Mouse (Mus musculus) forebrain, embryonic 16.5 days (tissue): ENCODE data around the gene Plekhd1. TPM values are rescaled to one million over a fixed set of nuclear protein-coding genes. Genes with fewer than 3 reads are reported as not detected.

Experiments
- ATAC-seq: fragments of 200-750 bp; cut with Nextera tagmentation; 2 replicates; pipeline ENCODE4 v1.8.0; 2017; ENCODE audit warnings: mild to moderate bottlenecking, moderate library complexity
- H3K27ac ChIP-seq: fragments of 300-500 bp; sonication (generic); 2 replicates; pipeline ENCODE4 v1.5.1; 2014; ENCODE audit warnings: low read length, control low read depth
- H3K27me3 ChIP-seq: fragments of 300-500 bp; sonication (generic); replicated peaks from 2 replicates; pipeline ENCODE4 v1.6.1; 2014; ENCODE audit warnings: low read length; ENCODE audit not compliant: control insufficient read depth, insufficient read depth
- H3K36me3 ChIP-seq: fragments of 300-500 bp; sonication (generic); 2 replicates; pipeline ENCODE4 v1.6.1; 2014; ENCODE audit not compliant: control insufficient read depth, insufficient read depth
- H3K4me1 ChIP-seq: fragments of 300-500 bp; sonication (generic); replicated peaks from 2 replicates; pipeline ENCODE4 v1.6.1; 2014; ENCODE audit warnings: low read length; ENCODE audit not compliant: control insufficient read depth, insufficient read depth
- H3K4me2 ChIP-seq: fragments of 300-500 bp; sonication (generic); 2 replicates; pipeline ENCODE4 v1.6.1; 2014; ENCODE audit warnings: mild to moderate bottlenecking, low read length, control low read depth
- H3K4me3 ChIP-seq: fragments of 300-500 bp; sonication (generic); replicated peaks from 2 replicates; pipeline ENCODE4 v1.5.1; 2014; ENCODE audit warnings: mild to moderate bottlenecking, low read length, control low read depth
- H3K9ac ChIP-seq: fragments of 300-500 bp; sonication (generic); replicated peaks from 2 replicates; pipeline ENCODE4 v1.6.1; 2014; ENCODE audit warnings: low read depth, low read length, control low read depth
- H3K9me3 ChIP-seq: fragments of 300-500 bp; sonication (generic); 2 replicates; pipeline ENCODE4 v1.6.1; 2016; ENCODE audit warnings: low read length; ENCODE audit not compliant: control insufficient read depth
- WGBS: fragments of 180-500 bp; shearing (Covaris S2); extraction: QIAGEN DNeasy Blood & Tissue Kit; methylation state at CpG from one replicate; pipeline ENCODE4 v1.1.7; 2014; 5-methylcytosine and 5-hydroxymethylcytosine counted together
- polyA plus RNA-seq: library from polyadenylated mRNA; unstranded; fragments of >200 nt; fragmentation: Nextera tagmentation; extraction: Ambion mirVana; gene quantifications from 2 replicates; pipeline ENCODE4 v1.2.1, GENCODE M21; 2015

The Plekhd1 gene
- polyA plus RNA-seq, 1 experiment from 2014 or later, result 1.5 TPM

DNA sequence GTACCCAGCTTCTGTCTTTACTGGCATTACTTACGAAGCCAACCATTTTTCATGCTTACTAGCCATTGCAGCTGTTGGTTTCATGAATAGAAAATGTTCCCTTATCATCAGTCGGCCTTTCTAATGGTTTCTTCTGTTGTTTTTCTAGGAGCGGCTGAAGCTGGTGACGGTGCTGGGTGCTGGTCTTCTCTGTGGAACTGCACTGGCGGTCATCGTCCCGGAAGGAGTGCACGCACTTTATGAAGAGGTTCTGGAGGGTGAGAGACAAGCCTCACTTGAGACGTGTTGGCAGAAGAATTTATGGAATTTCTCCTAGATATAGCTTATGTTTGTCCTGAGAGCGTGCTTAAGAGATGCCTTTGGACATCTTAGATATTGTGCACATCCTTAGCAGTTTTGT is 30.1 kb upstream of the Plekhd1 start:
- Histone ChIP-seq H3K4me3 (no peak overlapping the region), H3K4me2 (no peak overlapping the region), H3K4me1 (peaks cover 5% of the 10 kb centered on the region; the same call in 1 of the 2 replicates), H3K27ac (no peak overlapping the region), H3K9me3 (no peaks in the 10 kb centered on the region), H3K27me3 (no peaks in the 10 kb centered on the region), H3K9ac (no peak overlapping the region), H3K36me3 (peaks cover 8% of the 10 kb centered on the region)
- no peak for ATAC-seq
- WGBS, result 96% methylated on average over 10 of the region's 10 CpGs

DNA sequence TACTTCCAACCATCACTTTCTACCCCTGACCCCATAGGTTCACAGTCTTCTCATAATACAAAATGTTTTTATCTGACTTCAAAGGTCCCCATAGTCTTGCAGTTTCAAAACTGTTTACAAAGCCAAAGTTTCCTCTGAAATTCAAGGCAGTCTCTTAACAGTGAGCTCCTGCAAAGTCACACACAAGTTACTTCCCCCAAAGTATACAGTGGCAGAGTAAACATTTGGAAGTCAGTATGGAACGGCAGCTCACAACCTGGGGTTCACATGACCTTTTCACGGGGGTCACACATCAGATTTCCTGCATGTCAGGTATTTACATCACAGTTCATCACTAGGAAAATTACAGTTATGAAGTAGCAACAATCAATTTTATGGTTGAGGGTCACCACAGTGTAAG is 28.5 kb upstream of the Plekhd1 start:
- Histone ChIP-seq H3K36me3 (peaks cover 8% of the 10 kb centered on the region), H3K9ac (no peak overlapping the region), H3K9me3 (no peaks in the 10 kb centered on the region), H3K4me1 (0 out of 2 replicates have a peak, but pooled peaks cover 2% of the 10 kb centered on the region), H3K27me3 (no peaks in the 10 kb centered on the region), H3K4me2 (no peak overlapping the region), H3K4me3 (no peak overlapping the region), H3K27ac (no peak overlapping the region)
- WGBS, result 95% methylated on average over 2 of the region's 2 CpGs
- no peak for ATAC-seq

DNA sequence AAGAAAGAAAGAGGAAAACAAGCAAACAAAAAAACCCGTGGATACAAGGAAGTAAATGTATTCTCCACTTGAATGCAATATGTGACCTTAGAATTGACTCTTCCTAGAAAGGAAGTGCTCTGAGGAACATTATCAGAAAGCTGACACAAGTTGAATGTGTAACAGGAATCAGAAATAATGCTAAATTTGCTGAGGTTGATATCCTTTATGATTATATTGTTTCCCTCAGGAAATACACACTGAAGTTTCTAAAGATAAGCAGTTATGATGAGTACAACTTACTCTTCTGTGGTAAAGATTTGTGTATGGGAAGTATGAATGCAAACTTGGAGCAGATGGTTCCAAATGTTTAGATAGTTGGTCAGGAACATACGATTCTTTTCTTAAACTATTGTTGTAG is 24.0 kb upstream of the Plekhd1 start:
- no peaks in the 10 kb centered on the region for H3K27me3 ChIP-seq
- no peak for ATAC-seq
- peaks cover 7% of the 10 kb centered on the region for H3K36me3 ChIP-seq
- no peak overlapping the region for H3K4me2 ChIP-seq
- H3K9ac ChIP-seq, result no peak overlapping the region
- H3K27ac ChIP-seq, result no peak overlapping the region
- no peak overlapping the region for H3K4me3 ChIP-seq
- H3K9me3 ChIP-seq, result no peaks in the 10 kb centered on the region
- no peaks in the 10 kb centered on the region for H3K4me1 ChIP-seq
- 86% methylated on average over 2 of the region's 2 CpGs for WGBS

DNA sequence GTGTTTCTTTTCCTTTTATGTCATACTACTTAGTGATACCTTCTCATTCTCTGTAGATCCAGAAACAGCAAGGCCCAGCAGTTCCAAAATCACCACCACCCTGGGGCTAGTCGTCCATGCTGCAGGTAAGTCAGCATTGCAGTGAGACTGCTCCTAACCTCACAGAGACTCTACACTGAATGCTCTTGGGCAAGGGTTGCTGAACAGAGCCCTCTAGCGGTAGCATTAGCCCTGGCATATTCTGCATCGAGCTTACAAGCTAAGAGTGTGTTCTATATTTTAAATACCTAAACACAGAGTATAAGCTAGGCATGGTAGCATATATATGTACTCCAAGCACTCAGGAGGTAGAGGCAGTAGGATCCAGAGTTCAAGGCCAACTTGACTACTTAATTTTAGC is 19.2 kb upstream of the Plekhd1 start:
- Histone ChIP-seq H3K9ac (no peak overlapping the region), H3K9me3 (no peaks in the 10 kb centered on the region), H3K27ac (no peak overlapping the region), H3K4me1 (no peaks in the 10 kb centered on the region), H3K4me2 (no peak overlapping the region), H3K27me3 (no peaks in the 10 kb centered on the region), H3K36me3 (peaks cover 18% of the 10 kb centered on the region), H3K4me3 (no peak overlapping the region)
- peak; percentile 12; the same call in 1 of the 2 replicates for ATAC-seq
- 17% methylated on average over 3 of the region's 3 CpGs for WGBS

DNA sequence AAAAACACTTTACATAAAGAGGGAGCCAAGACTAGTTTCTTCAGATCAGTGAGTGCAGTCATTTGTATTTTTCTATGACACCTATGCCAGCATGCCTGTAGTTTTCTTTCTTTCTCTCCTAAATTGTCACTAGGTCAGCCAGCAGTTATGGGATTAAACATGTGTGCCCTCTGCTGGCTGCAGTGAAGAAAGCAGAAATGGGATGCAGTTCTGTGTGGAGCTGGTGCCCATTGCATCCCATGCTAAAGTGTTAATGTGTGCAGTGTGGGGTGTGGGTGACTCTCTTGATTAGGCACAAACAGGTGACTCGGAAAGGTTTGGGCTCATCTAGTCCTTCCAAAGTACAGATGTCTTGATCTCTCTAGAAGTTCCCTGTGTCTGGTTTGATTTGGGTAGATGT is 11.1 kb upstream of the Plekhd1 start:
- H3K4me1 ChIP-seq, result no peaks in the 10 kb centered on the region
- 88% methylated on average over 1 of the region's 1 CpGs for WGBS
- H3K36me3 ChIP-seq, result peaks cover 3% of the 10 kb centered on the region; the same call in 1 of the 2 replicates
- H3K4me3 ChIP-seq, result no peak overlapping the region
- H3K9ac ChIP-seq, result no peak overlapping the region
- H3K4me2 ChIP-seq, result no peak overlapping the region
- no peaks in the 10 kb centered on the region for H3K27me3 ChIP-seq
- ATAC-seq, result no peak
- no peaks in the 10 kb centered on the region for H3K9me3 ChIP-seq
- no peak overlapping the region for H3K27ac ChIP-seq

DNA sequence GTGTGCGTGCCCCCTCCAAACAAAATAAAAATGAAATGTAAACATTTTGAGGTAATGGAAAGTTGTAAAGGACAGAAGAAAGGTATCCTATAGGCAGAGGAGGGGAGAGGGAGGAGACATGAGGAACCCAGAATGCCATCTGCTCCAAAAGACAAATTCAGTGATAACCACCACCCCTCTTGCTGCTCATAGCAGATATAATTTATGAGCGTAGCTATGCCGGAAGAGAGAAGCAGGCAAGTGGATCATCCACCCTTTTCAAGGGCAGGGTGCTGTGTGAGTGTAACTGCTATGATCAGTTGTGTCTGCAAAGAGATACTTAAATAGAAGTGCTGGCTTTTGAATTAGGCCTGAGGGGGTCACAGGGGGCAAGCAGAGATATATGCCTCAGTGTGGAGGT is 8.8 kb upstream of the Plekhd1 start:
- H3K4me1 ChIP-seq, result peaks cover 5% of the 10 kb centered on the region; the same call in 1 of the 2 replicates
- no peak overlapping the region for H3K4me2 ChIP-seq
- 95% methylated on average over 3 of the region's 3 CpGs for WGBS
- H3K9ac ChIP-seq, result no peak overlapping the region
- H3K4me3 ChIP-seq, result no peak overlapping the region
- H3K27me3 ChIP-seq, result no peaks in the 10 kb centered on the region
- no peak overlapping the region for H3K27ac ChIP-seq
- ATAC-seq, result no peak
- peaks cover 3% of the 10 kb centered on the region; the same call in 1 of the 2 replicates for H3K36me3 ChIP-seq
- H3K9me3 ChIP-seq, result no peaks in the 10 kb centered on the region

DNA sequence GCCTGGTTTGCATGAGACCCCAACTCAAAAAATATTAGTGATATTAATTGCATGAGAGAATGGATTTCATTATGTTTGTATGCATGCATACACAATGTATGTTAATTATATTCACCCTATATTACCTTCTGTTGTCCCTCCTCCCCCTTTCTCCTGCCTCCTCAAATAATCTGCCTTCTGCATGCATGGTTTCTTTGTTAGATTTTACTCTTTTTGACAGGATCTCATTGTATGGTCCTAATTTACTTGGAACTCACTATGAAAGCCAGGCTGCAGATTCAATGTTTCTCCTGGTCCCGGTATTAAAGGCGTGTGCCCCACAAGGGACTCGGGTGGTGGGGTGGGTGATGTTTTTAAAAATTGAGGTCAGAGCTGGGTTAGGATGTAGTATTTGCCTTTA is 8.1 kb upstream of the Plekhd1 start:
- H3K27ac ChIP-seq, result no peak overlapping the region
- ATAC-seq, result no peak
- no peak overlapping the region for H3K4me2 ChIP-seq
- H3K27me3 ChIP-seq, result no peaks in the 10 kb centered on the region
- peaks cover 3% of the 10 kb centered on the region; the same call in 1 of the 2 replicates for H3K36me3 ChIP-seq
- H3K4me3 ChIP-seq, result no peak overlapping the region
- H3K9ac ChIP-seq, result no peak overlapping the region
- H3K9me3 ChIP-seq, result no peaks in the 10 kb centered on the region
- WGBS, result 56% methylated on average over 3 of the region's 3 CpGs
- peaks cover 5% of the 10 kb centered on the region; the same call in 1 of the 2 replicates for H3K4me1 ChIP-seq

DNA sequence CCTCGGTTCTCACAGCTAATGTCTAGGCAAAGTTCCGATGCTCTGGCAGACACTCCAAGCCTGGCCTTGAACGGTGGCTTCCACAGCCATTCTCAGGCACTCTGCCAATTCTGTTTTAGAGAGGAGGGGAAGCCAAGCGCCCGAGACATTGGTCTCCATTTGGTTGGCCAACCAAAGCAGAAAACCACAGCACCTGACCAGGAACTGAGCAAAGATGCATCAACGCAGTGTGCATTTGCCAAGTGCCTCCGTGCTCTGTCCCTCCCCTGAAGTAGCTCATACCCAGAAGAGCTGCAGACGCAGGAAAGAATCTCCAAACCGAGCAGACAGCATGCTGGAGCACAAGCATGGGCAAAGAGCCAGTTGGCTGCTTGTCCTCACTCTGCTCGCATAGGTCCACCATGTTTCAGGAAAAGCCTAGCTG is 4.6 kb upstream of the Plekhd1 start:
- Histone ChIP-seq H3K9ac (no peak overlapping the region), H3K4me2 (0 out of 2 replicates have a peak overlapping the region, but pooled peaks have one; percentile 1), H3K27ac (no peak overlapping the region), H3K4me1 (peaks cover 17% of the 10 kb centered on the region), H3K4me3 (no peak overlapping the region), H3K36me3 (no peaks in the 10 kb centered on the region), H3K9me3 (no peaks in the 10 kb centered on the region), H3K27me3 (peaks cover 13% of the 10 kb centered on the region)
- ATAC-seq, result peak; percentile 57
- WGBS, result 35% methylated on average over 10 of the region's 10 CpGs

DNA sequence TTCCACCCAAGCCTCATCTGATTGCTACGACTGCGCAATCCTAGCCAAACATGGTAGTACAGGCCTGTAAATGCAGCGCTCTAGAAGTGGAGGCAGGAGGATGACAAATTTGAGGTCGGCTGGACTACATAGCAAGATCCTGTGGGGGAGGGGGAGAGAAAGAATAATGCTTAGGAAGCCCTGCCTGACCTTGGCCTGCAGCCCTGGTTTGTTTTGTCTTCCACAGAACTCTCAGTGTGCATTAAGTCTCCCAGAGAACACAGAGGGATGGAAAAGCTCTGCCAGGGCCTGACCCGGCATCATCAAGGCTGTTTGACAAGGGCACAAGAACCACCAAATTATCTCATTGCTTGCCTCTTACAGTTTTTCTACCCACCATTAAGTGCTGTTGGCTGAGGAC is 2.7 kb upstream of the Plekhd1 start:
- Histone ChIP-seq H3K4me1 (peaks cover 20% of the 10 kb centered on the region), H3K4me2 (no peak overlapping the region), H3K27ac (no peak overlapping the region), H3K9me3 (no peaks in the 10 kb centered on the region), H3K36me3 (no peaks in the 10 kb centered on the region), H3K27me3 (peaks cover 29% of the 10 kb centered on the region), H3K9ac (no peak overlapping the region), H3K4me3 (no peak overlapping the region)
- ATAC-seq, result no peak
- 60% methylated on average over 5 of the region's 5 CpGs for WGBS

DNA sequence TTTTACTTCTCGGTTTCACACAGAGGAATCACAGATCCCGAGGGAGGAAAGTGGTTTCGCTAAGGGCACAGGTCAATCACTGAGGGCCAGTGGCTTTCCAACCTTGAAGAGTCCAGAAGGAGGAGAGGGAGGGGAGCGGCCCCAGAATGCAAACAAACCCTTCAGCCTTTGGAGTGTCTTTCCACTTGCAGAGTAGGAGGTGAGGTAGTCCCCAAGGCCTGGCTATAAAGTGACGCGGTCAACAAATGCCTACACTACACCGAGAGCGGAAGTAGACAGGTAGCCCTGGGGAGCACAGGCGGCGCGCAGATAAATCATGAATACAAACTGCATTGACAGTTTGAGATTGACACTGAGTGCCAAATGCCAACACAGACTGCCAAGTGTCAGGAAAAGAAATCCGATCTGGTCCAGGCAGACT is 710 bp upstream of the Plekhd1 start:
- Histone ChIP-seq H3K27ac (no peak overlapping the region), H3K4me2 (peak overlapping the region; percentile 62), H3K4me3 (no peak overlapping the region; the same call in 1 of the 2 replicates), H3K36me3 (no peaks in the 10 kb centered on the region), H3K9me3 (no peaks in the 10 kb centered on the region), H3K4me1 (peaks cover 20% of the 10 kb centered on the region), H3K27me3 (peaks cover 30% of the 10 kb centered on the region), H3K9ac (no peak overlapping the region)
- ATAC-seq, result no peak
- 12% methylated on average over 12 of the region's 12 CpGs for WGBS
